Mouse (Mus musculus) midbrain, postnatal 0 days (tissue): ENCODE data around the gene Kmt5a. TPM values are rescaled to one million over a fixed set of nuclear protein-coding genes. Genes with fewer than 3 reads are reported as not detected.
"Not testable (repeated sequence)": the region's sequence is repeated elsewhere in the genome, so short reads cannot be mapped to it uniquely, and the experiment has no call there.

Experiments
- ATAC-seq: fragments of 200-750 bp; cut with Nextera tagmentation; 2 replicates; pipeline ENCODE4 v1.8.0; 2017; ENCODE audit warnings: moderate number of reproducible peaks, mild to moderate bottlenecking, moderate TSS enrichment, moderate library complexity; ENCODE audit not compliant: low FRiP score
- DNase-seq: peaks from one replicate; pipeline ENCODE4 v3.0.0-alpha.2; 2015; ENCODE audit warnings: low spot score
- H3K27ac ChIP-seq: fragments of 300-500 bp; sonication (generic); 2 replicates; pipeline ENCODE4 v1.5.1; 2014; ENCODE audit warnings: low read depth, mild to moderate bottlenecking, low read length, mixed read lengths
- H3K27me3 ChIP-seq: fragments of 300-500 bp; sonication (generic); 2 replicates; pipeline ENCODE4 v1.6.1; 2014; ENCODE audit warnings: low read length, control low read depth, mixed read lengths; ENCODE audit not compliant: insufficient read depth
- H3K36me3 ChIP-seq: fragments of 300-500 bp; sonication (generic); 2 replicates; pipeline ENCODE4 v1.6.1; 2014; ENCODE audit warnings: low read length, control low read depth, mixed read lengths; ENCODE audit not compliant: insufficient read depth
- H3K4me1 ChIP-seq: fragments of 300-500 bp; sonication (generic); 2 replicates; pipeline ENCODE4 v1.6.1; 2014; ENCODE audit warnings: mild to moderate bottlenecking, control low read depth, antibody characterized with exemption, low read length, mixed read lengths; ENCODE audit not compliant: insufficient read depth
- H3K4me2 ChIP-seq: fragments of 300-500 bp; sonication (generic); 2 replicates; pipeline ENCODE4 v1.6.1; 2014; ENCODE audit warnings: low read depth, mild to moderate bottlenecking, low read length, mixed read lengths; ENCODE audit not compliant: poor library complexity, severe bottlenecking
- H3K4me3 ChIP-seq: fragments of 300-500 bp; sonication (generic); 2 replicates; pipeline ENCODE4 v1.5.1; 2014; ENCODE audit warnings: low read depth, mild to moderate bottlenecking, low read length, moderate library complexity
- H3K9ac ChIP-seq: fragments of 300-500 bp; sonication (generic); replicated peaks from 2 replicates; pipeline ENCODE4 v1.6.1; 2014; ENCODE audit warnings: mild to moderate bottlenecking, low read length, moderate library complexity, mixed read lengths; ENCODE audit not compliant: poor library complexity, severe bottlenecking
- H3K9me3 ChIP-seq: fragments of 300-500 bp; sonication (generic); 2 replicates; pipeline ENCODE4 v1.6.1; 2016; ENCODE audit warnings: low read length, control low read depth
- CTCF ChIP-seq: IDR thresholded peaks from 2 replicates; pipeline ENCODE4 v1.5.1; 2016; ENCODE audit warnings: antibody characterized with exemption, mild to moderate bottlenecking
- WGBS: fragments of 180-500 bp; shearing (Covaris S2); extraction: QIAGEN DNeasy Blood & Tissue Kit; methylation state at CpG from one replicate; pipeline ENCODE4 v1.1.7; 2014; 5-methylcytosine and 5-hydroxymethylcytosine counted together
- polyA plus RNA-seq: library from polyadenylated mRNA; unstranded; fragments of >200 nt; fragmentation: Nextera tagmentation; extraction: Ambion mirVana; gene quantifications from 2 replicates; pipeline ENCODE4 v1.2.1, GENCODE M21; 2015
- total RNA-seq: library from RNA; depleted of rRNA; stranded (reverse); fragments of >200 nt; gene quantifications from 2 replicates; pipeline ENCODE4 v1.2.3, GENCODE M21; 2014

The Kmt5a gene
- total and polyA plus RNA-seq, 2 experiments from 2014 or later, result 15.3 to 39.0 TPM

DNA sequence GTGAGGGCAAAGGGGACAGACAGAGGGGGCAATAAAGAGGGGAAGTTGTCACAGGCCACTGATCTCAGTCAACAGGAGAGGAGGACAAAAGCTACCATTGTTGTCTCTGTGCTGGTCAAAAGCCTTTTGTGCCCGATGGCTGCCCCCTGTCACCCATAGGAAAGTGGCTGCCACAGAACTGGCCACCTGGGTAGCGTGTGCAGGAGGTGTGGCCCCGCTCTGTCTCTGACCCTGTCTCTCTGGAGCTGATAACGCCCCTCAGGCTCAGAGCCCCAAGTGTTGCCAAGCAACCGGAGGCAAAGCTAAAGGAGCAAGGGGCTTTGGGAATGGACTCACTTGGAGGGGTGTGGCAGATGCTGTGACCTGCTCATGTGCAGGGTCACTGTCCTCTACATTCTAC lies 59.3 kb downstream of the Kmt5a start:
- H3K27ac ChIP-seq, result no peak overlapping the region
- H3K4me3 ChIP-seq, result no peak overlapping the region
- ATAC-seq (no peak), DNase-seq (no peak)
- no peaks in the 10 kb centered on the region for H3K9me3 ChIP-seq
- no peak overlapping the region for H3K9ac ChIP-seq
- H3K27me3 ChIP-seq, result no peaks in the 10 kb centered on the region
- H3K4me1 ChIP-seq, result no peaks in the 10 kb centered on the region
- H3K36me3 ChIP-seq, result peaks cover 35% of the 10 kb centered on the region
- WGBS, result 29% methylated on average over 5 of the region's 5 CpGs
- no peak for TF ChIP-seq CTCF
- no peak overlapping the region for H3K4me2 ChIP-seq

DNA sequence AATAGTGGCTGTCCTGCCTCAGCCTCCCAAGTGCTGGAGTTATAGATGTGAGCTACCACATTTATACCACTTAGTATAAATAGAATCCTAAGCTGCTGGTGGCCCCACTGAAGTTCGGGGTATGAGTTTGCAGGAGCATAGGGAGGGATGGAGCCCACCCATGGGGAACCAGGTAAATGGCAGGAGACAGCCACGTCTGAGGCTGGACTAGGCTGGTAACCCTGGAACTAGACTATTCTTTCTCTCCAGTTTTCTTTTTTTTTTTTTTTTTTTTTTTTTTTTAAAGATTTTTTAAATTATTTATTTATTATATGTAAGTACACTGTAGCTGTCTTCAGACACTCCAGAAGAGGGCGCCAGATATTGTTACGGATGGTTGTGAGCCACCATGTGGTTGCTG lies 60.3 kb downstream of the Kmt5a start:
- not testable (repeated sequence) for H3K27me3 ChIP-seq, H3K9me3 ChIP-seq, DNase-seq, H3K4me3 ChIP-seq, H3K9ac ChIP-seq, H3K4me1 ChIP-seq, H3K27ac ChIP-seq, H3K4me2 ChIP-seq, ATAC-seq
- H3K36me3 ChIP-seq, result peaks cover 34% of the 10 kb centered on the region
- 84% methylated on average over 2 of the region's 4 CpGs for WGBS

DNA sequence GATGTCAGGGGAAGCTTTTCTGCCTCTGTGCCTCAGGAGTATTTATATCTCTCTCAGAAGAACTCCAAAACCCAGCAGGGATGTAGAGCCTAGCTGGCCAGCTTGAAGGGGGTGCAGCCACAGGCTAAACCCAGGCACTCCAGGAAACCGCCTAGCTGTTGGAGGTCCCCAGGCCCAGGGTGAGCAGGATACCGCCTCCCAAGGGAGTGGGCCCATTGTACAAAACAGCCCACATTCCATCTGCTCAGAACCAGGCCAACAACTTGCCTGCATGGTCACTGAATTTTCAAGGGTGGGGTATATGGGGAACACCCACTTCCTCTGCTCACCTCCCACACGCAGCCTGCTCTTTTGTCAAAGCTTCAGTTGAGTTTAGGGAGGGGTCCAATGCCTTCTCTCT lies 60.8 kb downstream of the Kmt5a start:
- 96% methylated on average over 3 of the region's 3 CpGs for WGBS
- no peaks in the 10 kb centered on the region for H3K9me3 ChIP-seq
- H3K4me2 ChIP-seq, result no peak overlapping the region
- ATAC-seq (no peak), DNase-seq (no peak)
- H3K27me3 ChIP-seq, result no peaks in the 10 kb centered on the region
- no peak for TF ChIP-seq CTCF
- no peak overlapping the region for H3K27ac ChIP-seq
- H3K4me3 ChIP-seq, result no peak overlapping the region
- H3K9ac ChIP-seq, result no peak overlapping the region
- H3K36me3 ChIP-seq, result peaks cover 31% of the 10 kb centered on the region
- H3K4me1 ChIP-seq, result no peaks in the 10 kb centered on the region

- Histone ChIP-seq H3K36me3 (peaks cover 25% of the 10 kb centered on the region), H3K9me3 (no peaks in the 10 kb centered on the region), H3K27ac (no peak overlapping the region), H3K27me3 (no peaks in the 10 kb centered on the region), H3K9ac (no peak overlapping the region), H3K4me1 (no peaks in the 10 kb centered on the region), H3K4me3 (no peak overlapping the region), H3K4me2 (no peak overlapping the region)
- ATAC-seq (no peak), DNase-seq (no peak)
- 94% methylated on average over 10 of the region's 10 CpGs for WGBS
- no peak for TF ChIP-seq CTCF
These were observed 61.8 kb downstream of the Kmt5a start for GRCm38 (mm10) chr5:124501541-124501940.

GRCm38 (mm10) chr5:124503742-124504141 lies 64.0 kb downstream of the Kmt5a start:
- H3K27me3 ChIP-seq, result no peaks in the 10 kb centered on the region
- ATAC-seq (no peak), DNase-seq (no peak)
- H3K27ac ChIP-seq, result no peak overlapping the region
- H3K4me3 ChIP-seq, result no peak overlapping the region
- no peaks in the 10 kb centered on the region for H3K9me3 ChIP-seq
- no peak for TF ChIP-seq CTCF
- peaks cover 16% of the 10 kb centered on the region for H3K36me3 ChIP-seq
- no peaks in the 10 kb centered on the region for H3K4me1 ChIP-seq
- H3K4me2 ChIP-seq, result no peak overlapping the region
- no peak overlapping the region for H3K9ac ChIP-seq
- 64% methylated on average over 14 of the region's 14 CpGs for WGBS

DNA sequence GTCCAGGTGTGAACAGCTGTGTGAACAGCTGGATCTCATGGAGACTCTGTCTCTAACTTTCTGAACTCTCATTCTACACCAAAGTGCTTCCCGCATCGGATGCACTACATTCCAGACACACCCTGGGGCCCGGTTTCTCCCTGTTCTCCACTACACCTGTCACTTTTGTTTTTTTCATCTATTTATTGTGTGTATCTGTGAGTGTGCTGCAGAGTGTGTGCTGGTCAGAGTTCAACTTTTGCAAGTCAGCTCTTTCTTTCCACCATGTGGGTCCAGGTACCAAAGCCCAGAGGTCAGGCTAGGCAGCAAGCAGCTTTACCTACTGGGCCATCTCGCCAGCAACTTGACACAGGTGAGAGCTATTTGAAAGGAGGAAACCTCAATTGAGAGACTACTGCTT lies 65.5 kb downstream of the Kmt5a start:
- 93% methylated on average over 4 of the region's 4 CpGs for WGBS
- H3K4me2 ChIP-seq, result no peak overlapping the region

More for the DNA sequence above, 65.5 kb downstream of the Kmt5a start:
- Histone ChIP-seq H3K27ac (no peak overlapping the region), H3K36me3 (peaks cover 16% of the 10 kb centered on the region), H3K9me3 (no peaks in the 10 kb centered on the region), H3K4me1 (no peaks in the 10 kb centered on the region), H3K27me3 (no peaks in the 10 kb centered on the region), H3K4me3 (no peak overlapping the region), H3K9ac (no peak overlapping the region)
- DNase-seq (no peak), ATAC-seq (no peak)
- TF ChIP-seq CTCF, result no peak
